In the genomic region with DNA sequence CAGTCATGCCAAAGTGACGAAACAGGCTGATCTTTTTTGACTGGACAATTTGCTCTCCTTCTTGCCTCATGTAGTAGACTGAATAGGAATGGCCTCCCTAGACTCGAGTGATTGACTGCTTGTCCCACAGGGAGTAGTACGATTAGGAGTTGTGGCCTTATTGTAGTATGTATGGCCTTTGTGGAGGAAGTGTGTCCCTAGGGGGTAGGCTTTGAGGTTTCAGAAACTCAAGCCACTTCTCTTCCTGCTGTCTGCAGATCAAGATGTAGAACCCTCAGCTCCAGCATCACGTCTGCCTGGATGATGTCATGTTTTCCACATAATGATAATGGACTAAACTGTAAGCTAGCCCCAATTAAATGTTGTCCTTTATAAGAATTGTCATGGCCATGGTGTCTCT, we compare ENCODE assay signal across 24 mouse cellular contexts.
"Had no signal": no experiment of that assay in that cellular context is flagged by ENCODE, and none has a peak within 500 bp of the region (broad histone marks: within the 10 kb centered on the region; RNA-seq: fewer than 3 reads in every experiment).

No protein-coding gene starts in this region.

- H3K4me1 ChIP-seq: heart, embryonic 13.5 days; heart, embryonic 15.5 days; hindbrain, embryonic 13.5 days; hindbrain, embryonic 15.5 days; kidney, embryonic 15.5 days; limb, embryonic 13.5 days; limb, embryonic 15.5 days; liver, embryonic 12.5 days had no signal

- H3K27ac ChIP-seq: heart, adult 2 months; heart, embryonic 13.5 days; heart, embryonic 15.5 days; hindbrain, embryonic 13.5 days; hindbrain, embryonic 15.5 days; hindbrain, postnatal 0 days; kidney, embryonic 15.5 days; kidney, postnatal 0 days; left cerebral cortex, adult 2 months; limb, embryonic 13.5 days; limb, embryonic 15.5 days; liver, embryonic 12.5 days; liver, embryonic 14.5 days had no signal

- H3K36me3 ChIP-seq: heart, embryonic 13.5 days; heart, embryonic 15.5 days; hindbrain, embryonic 13.5 days; hindbrain, embryonic 15.5 days; kidney, embryonic 15.5 days; limb, embryonic 13.5 days; limb, embryonic 15.5 days; liver, embryonic 12.5 days had no signal

- ATAC-seq: hindbrain, postnatal 0 days; intestine, embryonic 16.5 days; liver, embryonic 12.5 days had no signal

- H3K9me3 ChIP-seq: heart, embryonic 13.5 days; heart, embryonic 15.5 days; hindbrain, embryonic 13.5 days; hindbrain, embryonic 15.5 days; kidney, embryonic 15.5 days; limb, embryonic 13.5 days; limb, embryonic 15.5 days; liver, embryonic 12.5 days had no signal

- H3K4me3 ChIP-seq: heart, adult 2 months; heart, embryonic 13.5 days; heart, embryonic 15.5 days; hindbrain, embryonic 13.5 days; hindbrain, embryonic 15.5 days; kidney, embryonic 15.5 days; left cerebral cortex, adult 2 months; limb, embryonic 13.5 days; limb, embryonic 15.5 days; liver, embryonic 12.5 days had no signal

- H3K27me3 ChIP-seq: heart, embryonic 13.5 days; heart, embryonic 15.5 days; hindbrain, embryonic 13.5 days; hindbrain, embryonic 15.5 days; kidney, embryonic 15.5 days; limb, embryonic 13.5 days; limb, embryonic 15.5 days; liver, embryonic 12.5 days had no signal

- DNase-seq: gastrocnemius, postnatal 14 days; gastrocnemius, postnatal 36 days; heart, adult 11 months; heart, adult 2 months; heart, postnatal 14 days; heart, postnatal 36 days; kidney, adult 11 months; kidney, adult 2 months; kidney, adult 9 months; kidney, postnatal 14 days; kidney, postnatal 36 days had no signal
